Mouse (Mus musculus) neural tube, embryonic 13.5 days (tissue): ENCODE data around the gene 4930522L14Rik. TPM values are rescaled to one million over a fixed set of nuclear protein-coding genes. Genes with fewer than 3 reads are reported as not detected.

Source experiments
- polyA plus RNA-seq: library from polyadenylated mRNA; unstranded; fragments of >200 nt; fragmentation: Nextera tagmentation; extraction: Ambion mirVana; gene quantifications from 2 replicates; pipeline ENCODE4 v1.2.1, GENCODE M21; 2015

4930522L14Rik gene
- polyA plus RNA-seq, 1 experiment from 2014 or later = 4.5 TPM

Other genes starting within 250 kb of the 4930522L14Rik start
- 10.7 and 14.6 TPM in 2 replicates for gene Crlf2, start 192.9 kb downstream of the 4930522L14Rik start, polyA plus RNA-seq
- gene 5430403G16Rik, start 60.8 kb downstream of the 4930522L14Rik start, polyA plus RNA-seq = 1.3 and 2.1 TPM in 2 replicates
- gene Gm15446, start 171.5 kb upstream of the 4930522L14Rik start, polyA plus RNA-seq = 0.45 and 0.49 TPM in 2 replicates
- 25.7 and 27.0 TPM in 2 replicates for gene Zfp932, start 244.6 kb upstream of the 4930522L14Rik start, polyA plus RNA-seq